Mouse (Mus musculus): ENCODE data around the gene Atp13a2. TPM values are rescaled to one million over a fixed set of nuclear protein-coding genes. Genes with fewer than 3 reads are reported as not detected.

Atp13a2 gene
- 260 and 278 TPM in 2 replicates for polyA plus RNA-seq (2012; rRNA removed)

GRCm38 (mm10) chr4:140986711-140987395 is at the start of gene Atp13a2:
Atp13a2 (plus strand) TSS chr4:140986873.
- TF ChIP-seq POLR2A (IDR thresholded peaks at IDR 0.05; ENCODE audit: borderline replicate concordance, extremely low read depth, insufficient read depth, insufficient read length, poor library complexity, severe bottlenecking) (peak; percentile 90), CTCF (IDR thresholded peaks at IDR 0.05; ENCODE audit: borderline replicate concordance, extremely low read depth, insufficient read depth, insufficient read length) (no peak)
- DNase-seq (ENCODE audit: low read depth), result peak; percentile 97

- no peak for DNase-seq (ENCODE audit: low read depth)
- no peak for TF ChIP-seq CTCF (IDR thresholded peaks at IDR 0.05; ENCODE audit: borderline replicate concordance, extremely low read depth, insufficient read depth, insufficient read length)
- TF ChIP-seq POLR2A (IDR thresholded peaks at IDR 0.05; ENCODE audit: borderline replicate concordance, extremely low read depth, insufficient read depth, insufficient read length, poor library complexity, severe bottlenecking), result no peak
Observed at GRCm38 (mm10) chr4:140944356-140944755, 42.3 kb upstream of the Atp13a2 start.

- TF ChIP-seq CTCF (IDR thresholded peaks at IDR 0.05; ENCODE audit: borderline replicate concordance, extremely low read depth, insufficient read depth, insufficient read length) (no peak), POLR2A (IDR thresholded peaks at IDR 0.05; ENCODE audit: borderline replicate concordance, extremely low read depth, insufficient read depth, insufficient read length, poor library complexity, severe bottlenecking) (no peak)
- no peak for DNase-seq (ENCODE audit: low read depth)
Observed at GRCm38 (mm10) chr4:140944961-140945442, 41.7 kb upstream of the Atp13a2 start.

- no peak for DNase-seq (ENCODE audit: low read depth)
- TF ChIP-seq CTCF (IDR thresholded peaks at IDR 0.05; ENCODE audit: borderline replicate concordance, extremely low read depth, insufficient read depth, insufficient read length), result no peak
- no peak for TF ChIP-seq POLR2A (IDR thresholded peaks at IDR 0.05; ENCODE audit: borderline replicate concordance, extremely low read depth, insufficient read depth, insufficient read length, poor library complexity, severe bottlenecking)
Observed at GRCm38 (mm10) chr4:140945571-140945970, 41.1 kb upstream of the Atp13a2 start.

GRCm38 (mm10) chr4:140946048-140946447 is 40.6 kb upstream of the Atp13a2 start:
- TF ChIP-seq CTCF (IDR thresholded peaks at IDR 0.05; ENCODE audit: borderline replicate concordance, extremely low read depth, insufficient read depth, insufficient read length) (no peak), POLR2A (IDR thresholded peaks at IDR 0.05; ENCODE audit: borderline replicate concordance, extremely low read depth, insufficient read depth, insufficient read length, poor library complexity, severe bottlenecking) (no peak)
- DNase-seq (ENCODE audit: low read depth), result no peak

GRCm38 (mm10) chr4:140946580-140947205 is 40.0 kb upstream of the Atp13a2 start:
- DNase-seq (ENCODE audit: low read depth), result no peak
- TF ChIP-seq POLR2A (IDR thresholded peaks at IDR 0.05; ENCODE audit: borderline replicate concordance, extremely low read depth, insufficient read depth, insufficient read length, poor library complexity, severe bottlenecking) (no peak), CTCF (IDR thresholded peaks at IDR 0.05; ENCODE audit: borderline replicate concordance, extremely low read depth, insufficient read depth, insufficient read length) (no peak)

GRCm38 (mm10) chr4:140947487-140948440 is 38.9 kb upstream of the Atp13a2 start:
- TF ChIP-seq CTCF (IDR thresholded peaks at IDR 0.05; ENCODE audit: borderline replicate concordance, extremely low read depth, insufficient read depth, insufficient read length) (no peak), POLR2A (IDR thresholded peaks at IDR 0.05; ENCODE audit: borderline replicate concordance, extremely low read depth, insufficient read depth, insufficient read length, poor library complexity, severe bottlenecking) (no peak)
- no peak for DNase-seq (ENCODE audit: low read depth)

GRCm38 (mm10) chr4:140948481-140948880 is 38.2 kb upstream of the Atp13a2 start:
- no peak for DNase-seq (ENCODE audit: low read depth)
- TF ChIP-seq POLR2A (IDR thresholded peaks at IDR 0.05; ENCODE audit: borderline replicate concordance, extremely low read depth, insufficient read depth, insufficient read length, poor library complexity, severe bottlenecking), result no peak
- no peak for TF ChIP-seq CTCF (IDR thresholded peaks at IDR 0.05; ENCODE audit: borderline replicate concordance, extremely low read depth, insufficient read depth, insufficient read length)

- TF ChIP-seq POLR2A (IDR thresholded peaks at IDR 0.05; ENCODE audit: borderline replicate concordance, extremely low read depth, insufficient read depth, insufficient read length, poor library complexity, severe bottlenecking), result no peak
- DNase-seq (ENCODE audit: low read depth), result no peak
Observed at GRCm38 (mm10) chr4:140949052-140949451, 37.6 kb upstream of the Atp13a2 start.

- TF ChIP-seq CTCF (IDR thresholded peaks at IDR 0.05; ENCODE audit: borderline replicate concordance, extremely low read depth, insufficient read depth, insufficient read length), result no peak
- no peak for TF ChIP-seq POLR2A (IDR thresholded peaks at IDR 0.05; ENCODE audit: borderline replicate concordance, extremely low read depth, insufficient read depth, insufficient read length, poor library complexity, severe bottlenecking)
- DNase-seq (ENCODE audit: low read depth), result no peak
Observed at GRCm38 (mm10) chr4:140949616-140950015, 37.1 kb upstream of the Atp13a2 start.

- DNase-seq (ENCODE audit: low read depth), result peak; percentile 30
- TF ChIP-seq POLR2A (IDR thresholded peaks at IDR 0.05; ENCODE audit: borderline replicate concordance, extremely low read depth, insufficient read depth, insufficient read length, poor library complexity, severe bottlenecking) (no peak), CTCF (IDR thresholded peaks at IDR 0.05; ENCODE audit: borderline replicate concordance, extremely low read depth, insufficient read depth, insufficient read length) (no peak)
Observed at GRCm38 (mm10) chr4:140950574-140950973, 36.1 kb upstream of the Atp13a2 start.

All from brain, embryonic 14.5 days (tissue).